Mouse (Mus musculus) myocyte (in vitro differentiated cells): Measurements from ENCODE around the gene Pnp. TPM values are rescaled to one million over a fixed set of nuclear protein-coding genes. Genes with fewer than 3 reads are reported as not detected.
"Not testable (repeated sequence)": the region's sequence is repeated elsewhere in the genome, so short reads cannot be mapped to it uniquely, and the experiment has no call there.

ENCODE experiments used
- H3K27me3 ChIP-seq: one replicate; pipeline ENCODE4 v1.6.1; 2011; ENCODE audit not compliant: control insufficient read depth, insufficient read depth, insufficient read length
- H3K36me3 ChIP-seq: one replicate; pipeline ENCODE4 v1.6.1; 2011; ENCODE audit not compliant: control insufficient read depth, insufficient read depth
- H3K4me2 ChIP-seq: one replicate; pipeline ENCODE4 v1.6.1; 2011; ENCODE audit warnings: low read depth, control low read depth
- H3K4me3 ChIP-seq: one replicate; pipeline ENCODE4 v1.5.1; 2011; ENCODE audit warnings: mild to moderate bottlenecking, control low read depth, moderate library complexity
- H3K79me2 ChIP-seq: one replicate; pipeline ENCODE4 v1.6.1; 2011; ENCODE audit not compliant: control insufficient read depth, insufficient read depth
- H3ac ChIP-seq: one replicate; pipeline ENCODE4 v1.6.1; 2011; ENCODE audit not compliant: control insufficient read depth, insufficient read length
- CEBPB ChIP-seq: IDR thresholded peaks from 2 replicates; pipeline ENCODE4 v1.6.1; 2011; ENCODE audit warnings: mild to moderate bottlenecking, moderate library complexity; ENCODE audit not compliant: poor library complexity, insufficient read depth, severe bottlenecking
- E2F4 ChIP-seq: IDR thresholded peaks from one replicate; pipeline ENCODE4 v1.6.1; 2011; ENCODE audit warnings: mild to moderate bottlenecking, control low read depth, moderate library complexity; ENCODE audit not compliant: insufficient read depth
- MAX ChIP-seq: IDR thresholded peaks from one replicate; pipeline ENCODE4 v1.6.1; 2011; ENCODE audit warnings: low read depth, mild to moderate bottlenecking, control low read depth
- MYOG ChIP-seq, 3 experiments: IDR thresholded peaks; one replicate each; pipeline ENCODE4 v1.6.1; 2011; ENCODE audit warnings: control low read depth in 2 of 3, low read depth in 2 of 3, mild to moderate bottlenecking in 2 of 3; ENCODE audit not compliant: insufficient read length in 2 of 3, control insufficient read depth in 1 of 3, insufficient read depth in 1 of 3
- POLR2A ChIP-seq: IDR thresholded peaks from one replicate; pipeline ENCODE4 v1.6.1; 2011; ENCODE audit warnings: low read depth, mild to moderate bottlenecking, control low read depth, moderate library complexity; ENCODE audit not compliant: insufficient read length
- POLR2AphosphoS2 ChIP-seq: IDR thresholded peaks from one replicate; pipeline ENCODE4 v1.6.1; 2011; ENCODE audit warnings: low read depth, control low read depth; ENCODE audit not compliant: insufficient read length
- REST ChIP-seq: IDR thresholded peaks from one replicate; pipeline ENCODE4 v1.6.1; 2011; ENCODE audit warnings: mild to moderate bottlenecking, control low read depth, moderate library complexity; ENCODE audit not compliant: insufficient read depth, insufficient read length
- SRF ChIP-seq: IDR thresholded peaks from one replicate; pipeline ENCODE4 v1.6.1; 2011; ENCODE audit warnings: low read depth; ENCODE audit not compliant: control insufficient read depth, insufficient read length
- TCF12 ChIP-seq: IDR thresholded peaks from one replicate; pipeline ENCODE4 v1.6.1; 2011; ENCODE audit warnings: mild to moderate bottlenecking, control low read depth; ENCODE audit not compliant: poor library complexity, insufficient read depth, severe bottlenecking
- TCF3 ChIP-seq: IDR thresholded peaks from one replicate; pipeline ENCODE4 v1.6.1; 2011; ENCODE audit warnings: low read depth, control low read depth; ENCODE audit not compliant: insufficient read length
- USF1 ChIP-seq: IDR thresholded peaks from one replicate; pipeline ENCODE4 v1.6.1; 2011; ENCODE audit warnings: low read depth, mild to moderate bottlenecking, control low read depth, moderate library complexity
- polyA plus RNA-seq: library from polyadenylated mRNA; unstranded; fragments of >200 nt; fragmentation: generic; extraction: Trizol; gene quantifications from one replicate; pipeline ENCODE4 v1.2.1, GENCODE M21; 2012; ENCODE audit warnings: missing spikeins

The Pnp gene
- polyA plus RNA-seq, 1 experiment = 20.4 TPM

DNA sequence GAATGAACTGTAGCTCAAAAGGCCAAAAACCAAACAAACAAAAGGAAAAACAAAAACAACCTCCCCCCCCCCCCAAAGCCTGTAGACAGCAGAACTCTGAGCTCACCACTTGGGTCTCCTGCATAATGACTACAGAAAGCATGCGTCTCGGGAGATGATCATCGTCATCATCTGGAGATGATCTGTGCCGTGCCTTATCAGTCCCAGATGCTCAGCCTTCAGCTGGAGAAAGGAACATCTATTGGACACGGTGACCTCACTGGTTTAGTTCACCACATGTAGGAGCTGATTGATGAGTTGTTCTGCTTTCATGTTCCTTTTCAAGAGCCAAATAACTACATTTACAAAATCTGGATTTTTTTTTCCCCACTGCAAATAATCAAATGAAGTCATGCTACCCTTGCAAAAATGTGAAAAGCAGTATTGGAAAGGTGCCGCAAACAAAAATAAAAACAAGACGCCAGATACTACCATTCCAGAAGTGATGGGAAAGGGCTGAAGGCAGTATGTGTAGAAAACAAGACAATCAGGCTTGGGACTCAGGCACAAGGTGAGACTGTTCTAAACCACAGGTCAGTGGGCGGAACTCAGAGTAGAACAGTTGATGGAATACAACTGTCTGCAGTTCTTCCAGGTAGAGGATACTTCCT lies 76.4 kb downstream of the Pnp start, which contains the start of gene Rnase10:
TSS of gene Rnase10 (plus strand) at position 600 of the 650 bp plus-strand sequence.
- Histone ChIP-seq H3K4me3 (no peak within 1 kb of the TSS), H3K4me2 (peak within 1 kb of the TSS; percentile 68), H3K36me3 (no peaks in the 10 kb centered on the region), H3K27me3 (no peaks in the 10 kb centered on the region), H3K79me2 (no peaks in the 10 kb centered on the region), H3ac (no peak within 1 kb of the TSS)
- TF ChIP-seq USF1 (no peak), SRF (no peak), CEBPB (no peak), MYOG (IDR thresholded peaks at IDR 0.05; ENCODE audit: control insufficient read depth in 1 of 3, insufficient read depth in 1 of 3, insufficient read length in 2 of 3, low read depth in 2 of 3) (no peak), REST (no peak)

DNA sequence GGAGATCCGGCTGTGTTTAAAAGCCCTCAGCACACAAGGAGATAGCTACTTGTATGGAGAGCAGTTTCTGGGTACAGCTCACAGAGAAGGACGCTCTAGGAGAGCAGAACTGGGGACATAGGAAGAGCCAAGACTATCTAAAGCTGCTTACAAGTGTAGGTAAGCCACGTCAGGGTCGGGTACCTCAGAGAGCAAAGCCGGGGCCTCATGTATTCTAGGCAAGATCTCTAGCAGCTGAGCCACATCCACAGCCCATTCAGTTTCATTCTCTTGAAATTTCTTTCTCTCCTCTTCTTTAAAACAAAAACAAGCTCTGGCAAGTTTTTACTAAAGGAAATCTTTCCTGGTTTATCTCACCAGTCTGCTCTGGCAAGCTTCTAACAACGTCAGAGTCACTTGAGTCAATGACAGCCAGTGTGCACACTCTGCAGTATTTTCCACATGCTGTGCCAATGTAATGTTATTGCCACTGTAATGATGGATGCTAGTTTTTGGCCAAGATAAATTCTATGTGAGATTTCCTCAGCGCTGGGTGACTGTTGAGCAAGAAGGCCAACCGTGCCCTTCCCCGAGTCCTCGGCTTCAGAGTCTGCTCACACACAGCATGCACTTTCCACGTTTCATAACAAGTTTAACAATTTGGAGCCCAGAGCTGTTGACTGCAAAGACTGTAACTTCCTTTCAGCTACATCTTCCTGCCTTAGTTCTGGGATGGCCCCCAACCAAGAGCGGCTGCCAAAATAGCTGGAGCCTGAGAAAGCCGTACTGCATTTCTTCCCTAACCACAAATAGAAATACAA lies 77.2 kb downstream of the Pnp start:
- Histone ChIP-seq H3K4me2 (peak overlapping the region; percentile 68), H3K36me3 (no peaks in the 10 kb centered on the region), H3K79me2 (no peaks in the 10 kb centered on the region), H3ac (no peak overlapping the region), H3K27me3 (no peaks in the 10 kb centered on the region), H3K4me3 (no peak overlapping the region)
- TF ChIP-seq POLR2A (no peak), E2F4 (no peak), TCF3 (no peak), CEBPB (no peak)

DNA sequence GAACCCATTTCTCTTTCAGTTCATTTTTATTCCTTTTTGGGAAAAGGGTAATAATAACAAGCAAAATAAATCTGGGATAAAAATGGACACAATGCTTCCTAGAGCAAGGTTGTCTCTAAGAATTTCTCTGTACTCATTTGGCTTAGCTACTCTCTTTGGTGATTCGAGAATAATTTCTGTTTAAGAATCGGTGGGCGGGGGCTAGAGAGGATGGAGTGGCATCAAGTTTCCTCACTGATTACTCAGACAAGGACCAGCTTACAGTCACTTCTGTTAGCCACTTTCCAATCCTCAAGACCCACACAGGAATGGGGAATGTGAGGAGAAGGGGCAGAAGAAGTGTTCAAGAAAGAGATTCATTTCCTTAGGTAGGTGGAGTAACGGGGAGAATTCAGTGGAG lies 77.9 kb downstream of the Pnp start:
- Histone ChIP-seq H3K4me3 (no peak overlapping the region), H3K27me3 (no peaks in the 10 kb centered on the region), H3K79me2 (no peaks in the 10 kb centered on the region), H3ac (no peak overlapping the region), H3K36me3 (no peaks in the 10 kb centered on the region), H3K4me2 (peak overlapping the region; percentile 68)
- TF ChIP-seq REST (no peak), CEBPB (no peak), TCF3 (no peak), TCF12 (no peak), POLR2AphosphoS2 (no peak), USF1 (no peak), E2F4 (no peak), MAX (no peak)

DNA sequence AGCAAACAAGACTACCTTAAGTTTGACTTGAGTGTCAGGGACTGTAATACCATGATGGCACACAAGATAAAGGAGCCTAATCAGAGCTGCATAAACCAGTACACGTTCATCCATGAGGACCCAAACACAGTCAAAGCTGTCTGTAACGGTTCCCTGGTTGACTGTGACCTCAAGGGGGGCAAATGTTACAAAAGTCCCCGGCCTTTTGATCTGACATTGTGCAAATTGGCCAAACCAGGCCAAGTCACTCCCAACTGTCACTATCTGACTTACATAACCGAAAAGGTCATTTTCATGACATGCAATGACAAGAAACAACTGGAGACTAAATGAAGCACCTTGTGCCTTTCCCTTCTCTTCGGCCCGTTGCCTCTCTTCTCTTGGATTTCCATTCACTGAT lies 78.7 kb downstream of the Pnp start:
- Histone ChIP-seq H3ac (no peak overlapping the region), H3K4me3 (no peak overlapping the region), H3K27me3 (no peaks in the 10 kb centered on the region)

DNA sequence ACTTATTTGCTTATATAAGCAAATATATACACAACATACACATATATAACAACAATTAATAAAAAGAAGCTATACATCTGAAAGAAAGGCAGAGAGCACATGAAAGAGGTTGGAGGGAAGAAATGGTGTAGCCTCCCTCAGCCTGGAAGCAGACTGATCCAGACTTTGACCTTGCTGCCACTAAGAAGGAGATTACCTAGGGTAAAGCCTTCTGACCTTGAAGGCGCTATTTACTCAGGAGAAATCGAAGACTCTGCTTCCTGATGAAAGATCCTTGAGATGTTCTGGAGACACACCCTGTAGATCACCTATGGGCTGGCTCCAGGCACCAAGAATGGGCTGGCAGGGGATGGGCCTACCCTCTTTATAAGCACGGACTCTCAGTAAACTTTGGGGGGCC lies 83.8 kb downstream of the Pnp start:
- H3K36me3 ChIP-seq, H3K4me2 ChIP-seq, H3K79me2 ChIP-seq, H3K4me3 ChIP-seq, H3K27me3 ChIP-seq, H3ac ChIP-seq: not testable (repeated sequence)

More for the DNA sequence above, 78.7 kb downstream of the Pnp start:
- H3K36me3 ChIP-seq = no peaks in the 10 kb centered on the region
- no peaks in the 10 kb centered on the region for H3K79me2 ChIP-seq
- peak overlapping the region; percentile 68 for H3K4me2 ChIP-seq
- no peak for TF ChIP-seq POLR2AphosphoS2
- TF ChIP-seq TCF3 = no peak
- TF ChIP-seq SRF = no peak

Other genes starting within 250 kb of the Pnp start
- not detected for gene Olfr747, start 237.9 kb upstream of the Pnp start, polyA plus RNA-seq
- gene Olfr748, start 223.7 kb upstream of the Pnp start, polyA plus RNA-seq = not detected
- not detected for gene Olfr749, start 186.0 kb upstream of the Pnp start, polyA plus RNA-seq
- 26.7 TPM for gene Ttc5, start 145.6 kb upstream of the Pnp start, polyA plus RNA-seq
- gene Ccnb1ip1, start 123.3 kb upstream of the Pnp start, polyA plus RNA-seq = 0.16 TPM
- gene Parp2, start 123.2 kb upstream of the Pnp start, polyA plus RNA-seq = 22.1 TPM
- 20.6 TPM for gene Tep1, start 60.5 kb upstream of the Pnp start, polyA plus RNA-seq
- gene Klhl33, start 33.6 kb upstream of the Pnp start, polyA plus RNA-seq = 4.9 TPM
- gene Osgep, start 6.2 kb upstream of the Pnp start, polyA plus RNA-seq = 81.0 TPM
- 113 TPM for gene Apex1, start 6.1 kb upstream of the Pnp start, polyA plus RNA-seq
- 71.3 TPM for gene Pip4p1, start 226 bp upstream of the Pnp start, polyA plus RNA-seq
- 11.9 TPM for gene Gm49342, start 13.4 kb downstream of the Pnp start, polyA plus RNA-seq
- gene Pnp2, start 24.9 kb downstream of the Pnp start, polyA plus RNA-seq = 0.08 TPM
- 0.10 TPM for gene Rnase10, start 76.7 kb downstream of the Pnp start, polyA plus RNA-seq
- gene Rnase9, start 110.8 kb downstream of the Pnp start, polyA plus RNA-seq = not detected
- not detected for gene Rnase11, start 119.1 kb downstream of the Pnp start, polyA plus RNA-seq
- not detected for gene Rnase12, start 126.6 kb downstream of the Pnp start, polyA plus RNA-seq
- not detected for gene Olfr750, start 143.4 kb downstream of the Pnp start, polyA plus RNA-seq
- gene Rnase4, start 160.0 kb downstream of the Pnp start, polyA plus RNA-seq = 17.8 TPM
- 1.3 TPM for gene Ang, start 160.1 kb downstream of the Pnp start, polyA plus RNA-seq
- gene Eddm3b, start 183.3 kb downstream of the Pnp start, polyA plus RNA-seq = 0.05 TPM
- gene Rnase6, start 192.8 kb downstream of the Pnp start, polyA plus RNA-seq = 0.12 TPM
- 0.17 TPM for gene Rnase1, start 215.7 kb downstream of the Pnp start, polyA plus RNA-seq
- gene Rnase2b, start 231.2 kb downstream of the Pnp start, polyA plus RNA-seq = not detected